In genomic region chr5:119839156-119839555, GRCm38 (mm10) we compare ENCODE assay signal across 14 mouse cellular contexts. TPM values are rescaled to one million over a fixed set of nuclear protein-coding genes. Genes with fewer than 3 reads are reported as not detected.
DNase-seq lines count a peak whose midpoint lies in the region; ATAC-seq and TF ChIP-seq lines count a peak whose summit lies in the region.
"Had no signal": no experiment of that assay in that cellular context is flagged by ENCODE, and none has a peak within 500 bp of the region (broad histone marks: within the 10 kb centered on the region; RNA-seq: fewer than 3 reads in every experiment).

No protein-coding gene starts in this region.

- peak overlapping the region; percentile 65 for H3K9ac ChIP-seq in heart, postnatal 0 days (replicated peaks; ENCODE audit: low read depth, low read length)

- peaks cover 42% of the 10 kb centered on the region for H3K27me3 ChIP-seq in heart, postnatal 0 days (ENCODE audit: control insufficient read depth, insufficient read depth, low read length)
- H3K27me3 ChIP-seq in kidney, adult 2 months (replicated peaks; ENCODE audit: control insufficient read depth, insufficient read depth, low read length), result no peaks in the 10 kb centered on the region

- H3K4me3 ChIP-seq in lung, adult 2 months (replicated peaks; ENCODE audit: extremely low read depth, low read depth, low read length), result peak overlapping the region; percentile 20
- peak overlapping the region; percentile 64 for H3K4me3 ChIP-seq in heart, postnatal 0 days (ENCODE audit: low read depth, low read length)
- no peak overlapping the region for H3K4me3 ChIP-seq in kidney, adult 2 months (ENCODE audit: insufficient read depth, low read depth, low read length)
- H3K4me3 ChIP-seq: erythroblast, embryonic 14.5 days had no signal

- peak overlapping the region; percentile 56 for H3K27ac ChIP-seq in heart, postnatal 0 days (ENCODE audit: low read depth)
- no peak overlapping the region for H3K27ac ChIP-seq in kidney, adult 2 months (ENCODE audit: insufficient read depth, low read depth, low read length)

- peaks cover 16% of the 10 kb centered on the region; the same call in 1 of the 2 replicates for H3K36me3 ChIP-seq in heart, postnatal 0 days (replicated peaks; ENCODE audit: control insufficient read depth, insufficient read depth, low read length)
- H3K36me3 ChIP-seq in kidney, adult 2 months (ENCODE audit: control insufficient read depth, insufficient read depth, low read length), result no peaks in the 10 kb centered on the region

- 3% methylated on average over 16 of the region's 16 CpGs for WGBS in lung, adult 2 months
- WGBS in heart, postnatal 0 days, result 11% methylated on average over 16 of the region's 16 CpGs
- whole genome bisulfite sequencing in kidney, adult 2 months, result 1% methylated on average over 16 of the region's 16 CpGs

- no peak for ATAC-seq in heart, postnatal 0 days (ENCODE audit: insufficient read depth, low read depth)

- peak overlapping the region; percentile 75 for H3K4me2 ChIP-seq in heart, postnatal 0 days (ENCODE audit: low read depth, low read length)

- no peaks in the 10 kb centered on the region for H3K9me3 ChIP-seq in heart, postnatal 0 days (replicated peaks; ENCODE audit: control insufficient read depth, low read length)

- no peak for TF ChIP-seq CTCF in lung, adult 2 months (IDR thresholded peaks at IDR 0.05; ENCODE audit: insufficient read depth, low read length)
- TF ChIP-seq CTCF in brain, embryonic 14.5 days (IDR thresholded peaks at IDR 0.05; ENCODE audit: borderline replicate concordance, extremely low read depth, insufficient read depth, insufficient read length), result no peak
- no peak for TF ChIP-seq CTCF in heart, postnatal 0 days (IDR thresholded peaks at IDR 0.05; ENCODE audit: low read depth)
- no peak for TF ChIP-seq CTCF in kidney, adult 2 months (conservative IDR thresholded peaks at IDR 0.05; ENCODE audit: insufficient read depth, insufficient read length, low read depth, low read length)

- no peak for TF ChIP-seq POLR2A in lung, adult 2 months (IDR thresholded peaks at IDR 0.05; ENCODE audit: borderline replicate concordance, extremely low read depth, low read depth, low read length)
- no peak for TF ChIP-seq POLR2A in brain, embryonic 14.5 days (IDR thresholded peaks at IDR 0.05; ENCODE audit: borderline replicate concordance, extremely low read depth, insufficient read depth, insufficient read length, poor library complexity, severe bottlenecking)
- no peak for TF ChIP-seq POLR2A in kidney, adult 2 months (IDR thresholded peaks at IDR 0.05; ENCODE audit: low read depth, low read length)

- no peak for DNase-seq in lung, adult 2 months
- no peak for DNase-seq in lung, postnatal 14 days
- DNase-seq in ES-CJ7 (ENCODE audit: low read depth, low spot score), result peak; percentile 49
- peak; percentile 13 for DNase-seq in brain, embryonic 14.5 days (ENCODE audit: low read depth)
- no peak for DNase-seq in heart, postnatal 0 days (ENCODE audit: low spot score)
- no peak for DNase-seq in kidney, postnatal 4 days
- no peak for DNase-seq in urinary bladder, adult 2 months (ENCODE audit: low spot score)
- DNase-seq in kidney, adult 2 months, result no peak
- DNase-seq: cerebellum, adult 9-11 months; kidney, postnatal 14 days; layer of hippocampus, postnatal 36 days; thymus, adult 18-20 months had no signal

- no peaks in the 10 kb centered on the region for H3K4me1 ChIP-seq in lung, adult 2 months (ENCODE audit: control insufficient read depth, insufficient read depth, low read length)
- H3K4me1 ChIP-seq in heart, postnatal 0 days (ENCODE audit: control insufficient read depth, insufficient read depth), result peaks cover 13% of the 10 kb centered on the region
- H3K4me1 ChIP-seq in kidney, adult 2 months (ENCODE audit: control insufficient read depth, insufficient read depth, low read length), result no peaks in the 10 kb centered on the region

- TF ChIP-seq EP300 in heart, postnatal 0 days (IDR thresholded peaks at IDR 0.05; ENCODE audit: low read depth), result no peak

RNA-seq across cellular contexts. Expression of gene Tbx5, which starts 6.7 kb away (rescaled TPM):
- 26.9 and 28.2 TPM in 2 replicates for polyA plus RNA-seq in lung, adult 2 months (2012; rRNA removed)
- 0.05 and 0.10 TPM in 2 replicates for polyA plus RNA-seq in brain, embryonic 14.5 days (2012; rRNA removed)
- 17.3 and 22.8 TPM in 2 replicates for total RNA-seq in heart, postnatal 0 days (2014; rRNA removed; ENCODE audit: low replicate concordance)
- 29.2 and 31.1 TPM in 2 replicates for polyA plus RNA-seq in heart, postnatal 0 days (2015; fragmentation: Nextera tagmentation; extraction: Ambion mirVana)
- 9.9 and 16.5 TPM in 2 replicates for polyA plus RNA-seq in urinary bladder, adult 2 months (2012; rRNA removed)
- 0.05 and 0.06 TPM in 2 replicates for polyA plus RNA-seq in kidney, adult 2 months (2012; rRNA removed)
- total RNA-seq: layer of hippocampus, postnatal 36 days had no signal
- polyA plus RNA-seq: erythroblast, embryonic 14.5 days; spleen, adult 2 months had no signal

Comparison
In these comparisons a context has a peak if more than half of its experiments do, and no peak if none do; other contexts are left out.
1. DNase-seq: peak in ES-CJ7 (single experiment) and brain, embryonic 14.5 days (single experiment); none in lung, adult 2 months (single experiment), lung, postnatal 14 days (single experiment), heart, postnatal 0 days (single experiment), kidney, postnatal 4 days (0 of 2), urinary bladder, adult 2 months (single experiment) and kidney, adult 2 months (single experiment).